Mouse (Mus musculus) limb, embryonic 14.5 days (tissue): ENCODE measurements at regions not wholly inside any gene's neighbourhood (a gene's known extent, or its start where the extent isn't known, plus 50 kb on each side); places are given as distances from the start of the nearest gene placed in this dataset.
A peak's percentile ranks its signal among the peaks of the same experiment; 100 is the strongest.

ENCODE experiments used
- ATAC-seq: fragments of 200-750 bp; cut with Nextera tagmentation; 2 replicates; pipeline ENCODE4 v1.8.0; 2017; ENCODE audit warnings: low read depth, moderate number of reproducible peaks, moderate TSS enrichment; ENCODE audit not compliant: low FRiP score
- DNase-seq: peaks from one replicate; pipeline ENCODE4 v3.0.0-alpha.2; 2015; ENCODE audit warnings: low spot score
- H3K27ac ChIP-seq: fragments of 300-500 bp; sonication (generic); replicated peaks from 2 replicates; pipeline ENCODE4 v1.5.1; 2014; ENCODE audit warnings: low read depth, mild to moderate bottlenecking, low read length, moderate library complexity, mixed read lengths
- H3K27me3 ChIP-seq: fragments of 300-500 bp; sonication (generic); 2 replicates; pipeline ENCODE4 v1.6.1; 2014; ENCODE audit warnings: low read length, mixed read lengths; ENCODE audit not compliant: control insufficient read depth, insufficient read depth
- H3K36me3 ChIP-seq: fragments of 300-500 bp; sonication (generic); 2 replicates; pipeline ENCODE4 v1.6.1; 2014; ENCODE audit warnings: mild to moderate bottlenecking, low read length, moderate library complexity, mixed read lengths; ENCODE audit not compliant: control insufficient read depth, insufficient read depth
- H3K4me1 ChIP-seq: fragments of 300-500 bp; sonication (generic); 2 replicates; pipeline ENCODE4 v1.6.1; 2014; ENCODE audit warnings: antibody characterized with exemption, low read length, mixed read lengths; ENCODE audit not compliant: control insufficient read depth, insufficient read depth
- H3K4me2 ChIP-seq: fragments of 300-500 bp; sonication (generic); replicated peaks from 2 replicates; pipeline ENCODE4 v1.6.1; 2014; ENCODE audit warnings: low read depth, mild to moderate bottlenecking, low read length, moderate library complexity; ENCODE audit not compliant: severe bottlenecking
- H3K4me3 ChIP-seq: fragments of 300-500 bp; sonication (generic); replicated peaks from 2 replicates; pipeline ENCODE4 v1.5.1; 2014; ENCODE audit warnings: low read length
- H3K9ac ChIP-seq: fragments of 300-500 bp; sonication (generic); 2 replicates; pipeline ENCODE4 v1.6.1; 2014; ENCODE audit warnings: mild to moderate bottlenecking, low read depth, low read length, moderate library complexity; ENCODE audit not compliant: severe bottlenecking
- H3K9me3 ChIP-seq: fragments of 300-500 bp; sonication (generic); 2 replicates; pipeline ENCODE4 v1.6.1; 2016; ENCODE audit warnings: low read length; ENCODE audit not compliant: control insufficient read depth
- POLR2A ChIP-seq: fragments of 200-500 bp; IDR thresholded peaks from 2 replicates; pipeline ENCODE4 v1.8.0; 2012; ENCODE audit warnings: inconsistent platforms, mild to moderate bottlenecking, moderate library complexity, borderline replicate concordance; ENCODE audit not compliant: insufficient read depth, insufficient read length; ENCODE audit errors: extremely low read depth
- WGBS: fragments of 180-500 bp; shearing (Covaris S2); extraction: QIAGEN DNeasy Blood & Tissue Kit; methylation state at CpG from one replicate; pipeline ENCODE4 v1.1.7; 2014; 5-methylcytosine and 5-hydroxymethylcytosine counted together

GRCm38 (mm10) chrX:11926868-11927535, 233.2 kb downstream of the Bcor start:
- Histone ChIP-seq H3K27me3 (no peaks in the 10 kb centered on the region), H3K4me1 (peaks cover 3% of the 10 kb centered on the region; the same call in 1 of the 2 replicates), H3K9me3 (no peaks in the 10 kb centered on the region), H3K4me3 (no peak overlapping the region), H3K4me2 (no peak overlapping the region), H3K36me3 (no peaks in the 10 kb centered on the region), H3K9ac (no peak overlapping the region), H3K27ac (no peak overlapping the region)
- TF ChIP-seq POLR2A, result no peak
- 32% methylated on average over 10 of the region's 10 CpGs for WGBS
- ATAC-seq (no peak), DNase-seq (no peak)

- TF ChIP-seq POLR2A, result no peak
- Histone ChIP-seq H3K27ac (no peak overlapping the region), H3K4me1 (peaks cover 3% of the 10 kb centered on the region; the same call in 1 of the 2 replicates), H3K9me3 (no peaks in the 10 kb centered on the region), H3K36me3 (no peaks in the 10 kb centered on the region), H3K4me3 (no peak overlapping the region), H3K4me2 (no peak overlapping the region), H3K27me3 (no peaks in the 10 kb centered on the region), H3K9ac (no peak overlapping the region)
- WGBS, result 36% methylated on average over 6 of the region's 6 CpGs
- DNase-seq, result peak; percentile 10
- ATAC-seq, result no peak
Measured at GRCm38 (mm10) chrX:11929448-11929847, 230.7 kb downstream of the Bcor start.

- no peak overlapping the region for H3K4me2 ChIP-seq
- no peak overlapping the region for H3K9ac ChIP-seq
- no peak for ATAC-seq
- H3K9me3 ChIP-seq, result no peaks in the 10 kb centered on the region
- H3K4me1 ChIP-seq, result peaks cover 3% of the 10 kb centered on the region; the same call in 1 of the 2 replicates
- no peak overlapping the region for H3K4me3 ChIP-seq
- no peaks in the 10 kb centered on the region for H3K27me3 ChIP-seq
- peak; percentile 10 for DNase-seq
- H3K27ac ChIP-seq, result no peak overlapping the region
- 26% methylated on average over 9 of the region's 9 CpGs for WGBS
- no peak for TF ChIP-seq POLR2A
- no peaks in the 10 kb centered on the region for H3K36me3 ChIP-seq
Measured at GRCm38 (mm10) chrX:11931432-11931831, 228.7 kb downstream of the Bcor start.

GRCm38 (mm10) chrX:11935337-11935736, 224.8 kb downstream of the Bcor start:
- ATAC-seq, result no peak
- peak; percentile 77 for DNase-seq
- whole genome bisulfite sequencing, result 23% methylated on average over 5 of the region's 5 CpGs

GRCm38 (mm10) chrX:11940246-11940645, 219.9 kb downstream of the Bcor start:
- DNase-seq, result no peak
- TF ChIP-seq POLR2A, result no peak
- no peak for ATAC-seq
- Histone ChIP-seq H3K9ac (no peak overlapping the region), H3K27me3 (no peaks in the 10 kb centered on the region), H3K4me3 (no peak overlapping the region), H3K36me3 (no peaks in the 10 kb centered on the region), H3K9me3 (no peaks in the 10 kb centered on the region), H3K4me1 (peaks cover 3% of the 10 kb centered on the region; the same call in 1 of the 2 replicates), H3K4me2 (no peak overlapping the region), H3K27ac (no peak overlapping the region)
- WGBS, result 86% methylated on average over 2 of the region's 2 CpGs

More at GRCm38 (mm10) chrX:11935337-11935736, 224.8 kb downstream of the Bcor start:
- Histone ChIP-seq H3K9me3 (no peaks in the 10 kb centered on the region), H3K4me3 (no peak overlapping the region), H3K27me3 (no peaks in the 10 kb centered on the region), H3K4me2 (no peak overlapping the region), H3K36me3 (no peaks in the 10 kb centered on the region), H3K27ac (no peak overlapping the region), H3K9ac (no peak overlapping the region), H3K4me1 (no peaks in the 10 kb centered on the region; the same call in 1 of the 2 replicates)
- no peak for TF ChIP-seq POLR2A
